Mouse (Mus musculus) embryonic facial prominence, embryonic 10.5 days (tissue): ENCODE results near the gene Gm28053. TPM values are rescaled to one million over a fixed set of nuclear protein-coding genes. Genes with fewer than 3 reads are reported as not detected.
A peak's percentile ranks its signal among the peaks of the same experiment; 100 is the strongest.

Source experiments
- DNase-seq: peaks from one replicate; pipeline ENCODE4 v3.0.0-alpha.2; 2017; ENCODE audit warnings: low spot score
- H3K27ac ChIP-seq: fragments of 300-500 bp; sonication (generic); replicated peaks from 2 replicates; pipeline ENCODE4 v1.5.1; 2016; ENCODE audit warnings: mild to moderate bottlenecking
- H3K27me3 ChIP-seq: fragments of 300-500 bp; sonication (generic); replicated peaks from 2 replicates; pipeline ENCODE4 v1.6.1; 2016; ENCODE audit warnings: low read depth, mild to moderate bottlenecking; ENCODE audit not compliant: poor library complexity, severe bottlenecking
- H3K36me3 ChIP-seq: fragments of 300-500 bp; sonication (generic); replicated peaks from 2 replicates; pipeline ENCODE4 v1.6.1; 2016; ENCODE audit warnings: mild to moderate bottlenecking, moderate library complexity
- H3K4me1 ChIP-seq: fragments of 300-500 bp; sonication (generic); 2 replicates; pipeline ENCODE4 v1.6.1; 2016
- H3K4me3 ChIP-seq: fragments of 300-500 bp; sonication (generic); 2 replicates; pipeline ENCODE4 v1.5.1; 2016; ENCODE audit warnings: mild to moderate bottlenecking, moderate library complexity
- H3K9me3 ChIP-seq: fragments of 300-500 bp; sonication (generic); 2 replicates; pipeline ENCODE4 v1.6.1; 2016; ENCODE audit warnings: mild to moderate bottlenecking
- WGBS: fragments of 180-500 bp; shearing (Covaris S2); methylation state at CpG from one replicate; pipeline ENCODE4 v1.1.7; 2016; 5-methylcytosine and 5-hydroxymethylcytosine counted together
- polyA plus RNA-seq: library from polyadenylated mRNA; unstranded; fragments of >200 nt; fragmentation: Nextera tagmentation; extraction: Ambion mirVana; gene quantifications from 2 replicates; pipeline ENCODE4 v1.2.1, GENCODE M21; 2016

The Gm28053 gene
- polyA plus RNA-seq, 1 experiment from 2014 or later = not detected

- Histone ChIP-seq H3K27ac (no peak overlapping the region), H3K9me3 (no peaks in the 10 kb centered on the region), H3K4me3 (no peak overlapping the region), H3K36me3 (no peaks in the 10 kb centered on the region), H3K4me1 (peaks cover 16% of the 10 kb centered on the region), H3K27me3 (peaks cover 26% of the 10 kb centered on the region)
- DNase-seq = no peak
- WGBS = 86% methylated on average over 5 of the region's 5 CpGs
These were observed 19.3 kb downstream of the Gm28053 start for GRCm38 (mm10) chr6:48737688-48738087.

GRCm38 (mm10) chr6:48738961-48739779 lies 20.8 kb downstream of the Gm28053 start, which contains the start of gene Gimap1:
TSS of gene Gimap1 (plus strand) at chr6:48739054.
- Histone ChIP-seq H3K4me3 (0 out of 2 replicates have a peak within 1 kb of the TSS, but pooled peaks have one; percentile 8), H3K27ac (no peak within 1 kb of the TSS), H3K36me3 (no peaks in the 10 kb centered on the region), H3K4me1 (peaks cover 21% of the 10 kb centered on the region), H3K9me3 (no peaks in the 10 kb centered on the region), H3K27me3 (peaks cover 41% of the 10 kb centered on the region)
- WGBS = 77% methylated on average over 15 of the region's 15 CpGs
- no peak for DNase-seq

GRCm38 (mm10) chr6:48739780-48740055 lies 21.3 kb downstream of the Gm28053 start:
- peaks cover 46% of the 10 kb centered on the region for H3K27me3 ChIP-seq
- WGBS = 87% methylated on average over 3 of the region's 3 CpGs

GRCm38 (mm10) chr6:48740501-48741169 lies 22.2 kb downstream of the Gm28053 start:
- 75% methylated on average over 3 of the region's 3 CpGs for WGBS
- peaks cover 52% of the 10 kb centered on the region for H3K27me3 ChIP-seq
- H3K9me3 ChIP-seq = no peaks in the 10 kb centered on the region
- DNase-seq = no peak
- H3K4me3 ChIP-seq = no peak overlapping the region
- no peak overlapping the region for H3K27ac ChIP-seq
- H3K36me3 ChIP-seq = no peaks in the 10 kb centered on the region
- peaks cover 21% of the 10 kb centered on the region for H3K4me1 ChIP-seq

More at GRCm38 (mm10) chr6:48739780-48740055, 21.3 kb downstream of the Gm28053 start:
- peaks cover 21% of the 10 kb centered on the region for H3K4me1 ChIP-seq
- DNase-seq = no peak
- no peaks in the 10 kb centered on the region for H3K36me3 ChIP-seq
- H3K27ac ChIP-seq = no peak overlapping the region
- no peak overlapping the region for H3K4me3 ChIP-seq
- H3K9me3 ChIP-seq = no peaks in the 10 kb centered on the region

GRCm38 (mm10) chr6:48741273-48741672 lies 22.9 kb downstream of the Gm28053 start:
- Histone ChIP-seq H3K4me3 (no peak overlapping the region), H3K27ac (no peak overlapping the region), H3K27me3 (peaks cover 58% of the 10 kb centered on the region), H3K9me3 (no peaks in the 10 kb centered on the region), H3K4me1 (peaks cover 22% of the 10 kb centered on the region), H3K36me3 (no peaks in the 10 kb centered on the region)
- WGBS = 22% methylated on average over 3 of the region's 3 CpGs
- no peak for DNase-seq

- no peak overlapping the region for H3K27ac ChIP-seq
- H3K9me3 ChIP-seq = no peaks in the 10 kb centered on the region
- DNase-seq = no peak
- H3K36me3 ChIP-seq = no peaks in the 10 kb centered on the region
- peaks cover 24% of the 10 kb centered on the region for H3K4me1 ChIP-seq
- peaks cover 58% of the 10 kb centered on the region for H3K27me3 ChIP-seq
- no peak overlapping the region for H3K4me3 ChIP-seq
- WGBS = 34% methylated on average over 9 of the region's 9 CpGs
These were observed 23.4 kb downstream of the Gm28053 start for GRCm38 (mm10) chr6:48741711-48742206.

GRCm38 (mm10) chr6:48742422-48743351 lies 24.3 kb downstream of the Gm28053 start:
- peaks cover 58% of the 10 kb centered on the region for H3K27me3 ChIP-seq
- no peaks in the 10 kb centered on the region for H3K36me3 ChIP-seq
- peak; percentile 39 for DNase-seq
- H3K27ac ChIP-seq = peak overlapping the region; percentile 16
- 1% methylated on average over 52 of the region's 52 CpGs for WGBS
- peak overlapping the region; percentile 62 for H3K4me3 ChIP-seq
- H3K4me1 ChIP-seq = peaks cover 24% of the 10 kb centered on the region
- H3K9me3 ChIP-seq = no peaks in the 10 kb centered on the region

- H3K9me3 ChIP-seq = no peaks in the 10 kb centered on the region
- H3K4me3 ChIP-seq = no peak overlapping the region
- WGBS = 63% methylated on average over 2 of the region's 2 CpGs
- no peaks in the 10 kb centered on the region for H3K36me3 ChIP-seq
- H3K27me3 ChIP-seq = peaks cover 53% of the 10 kb centered on the region
- DNase-seq = no peak
- H3K4me1 ChIP-seq = peaks cover 24% of the 10 kb centered on the region
- no peak overlapping the region for H3K27ac ChIP-seq
These were observed 27.1 kb downstream of the Gm28053 start for GRCm38 (mm10) chr6:48745490-48745889.

- Histone ChIP-seq H3K36me3 (no peaks in the 10 kb centered on the region), H3K4me3 (no peak within 1 kb of the TSS), H3K27me3 (peaks cover 46% of the 10 kb centered on the region), H3K4me1 (peaks cover 21% of the 10 kb centered on the region), H3K9me3 (no peaks in the 10 kb centered on the region), H3K27ac (no peak within 1 kb of the TSS)
- DNase-seq = peak; percentile 22
- WGBS = 43% methylated on average over 16 of the region's 16 CpGs
These were observed 27.8 kb downstream of the Gm28053 start, which contains the start of gene Gimap5 for GRCm38 (mm10) chr6:48745959-48746889. TSS of gene Gimap5 (plus strand) at chr6:48746197.

- H3K27me3 ChIP-seq = peaks cover 35% of the 10 kb centered on the region
- DNase-seq = no peak
- H3K36me3 ChIP-seq = no peaks in the 10 kb centered on the region
- no peak overlapping the region for H3K4me3 ChIP-seq
- H3K27ac ChIP-seq = no peak overlapping the region
- peaks cover 12% of the 10 kb centered on the region for H3K4me1 ChIP-seq
- WGBS = 74% methylated on average over 7 of the region's 7 CpGs
- no peaks in the 10 kb centered on the region for H3K9me3 ChIP-seq
These were observed 28.9 kb downstream of the Gm28053 start for GRCm38 (mm10) chr6:48747091-48747966.
